Mouse (Mus musculus) liver, postnatal 0 days (tissue): ENCODE measurements around the gene Nipsnap3b.

ENCODE experiments used
- CTCF ChIP-seq: sonication (generic); IDR thresholded peaks from 2 replicates; pipeline ENCODE4 v1.5.1; 2016; ENCODE audit warnings: antibody characterized with exemption, low read depth
- EP300 ChIP-seq: IDR thresholded peaks from 2 replicates; pipeline ENCODE4 v1.6.1; 2016; ENCODE audit warnings: antibody characterized with exemption, low read depth, mild to moderate bottlenecking

GRCm38 (mm10) chr4:53024397-53024796, 12.7 kb downstream of the Nipsnap3b start:
- no peak for TF ChIP-seq CTCF
- no peak for TF ChIP-seq EP300
